Mouse (Mus musculus) layer of hippocampus, adult 11-12 months (tissue): ENCODE measurements around the gene Vps29.
"Not testable (repeated sequence)": the region's sequence is repeated elsewhere in the genome, so short reads cannot be mapped to it uniquely, and the experiment has no call there.

ENCODE experiments used
- DNase-seq: peaks from one replicate; pipeline ENCODE4 v3.0.0; 2022; ENCODE audit warnings: low spot score

The Vps29 gene

GRCm38 (mm10) chr5:122353807-122354491, at the start of gene Vps29, which contains the start of gene Rad9b:
Vps29 (plus strand) TSS chr5:122354369.
Rad9b (minus strand) TSS chr5:122354233.
- DNase-seq: peak; percentile 97

DNA sequence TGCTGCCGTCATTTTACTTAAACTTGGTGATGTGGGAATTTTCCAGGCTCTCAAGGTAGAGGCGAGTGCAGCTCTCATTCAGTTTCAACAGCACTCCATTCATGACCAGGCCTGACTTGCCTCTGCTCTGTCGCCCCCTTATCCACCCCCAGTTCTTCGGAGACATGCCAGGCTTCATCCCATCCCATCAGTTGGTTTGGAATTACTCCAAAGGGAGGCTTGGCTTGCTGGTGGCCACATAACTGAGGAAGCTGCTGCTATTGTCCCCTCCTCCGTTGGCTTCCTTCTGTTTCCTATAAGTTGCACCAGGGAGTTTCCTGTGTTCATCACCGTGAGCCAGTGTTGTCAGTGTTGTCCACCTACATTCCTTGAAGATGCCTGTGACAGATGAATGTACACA, 49.6 kb upstream of the Vps29 start:
- no peak for DNase-seq

DNA sequence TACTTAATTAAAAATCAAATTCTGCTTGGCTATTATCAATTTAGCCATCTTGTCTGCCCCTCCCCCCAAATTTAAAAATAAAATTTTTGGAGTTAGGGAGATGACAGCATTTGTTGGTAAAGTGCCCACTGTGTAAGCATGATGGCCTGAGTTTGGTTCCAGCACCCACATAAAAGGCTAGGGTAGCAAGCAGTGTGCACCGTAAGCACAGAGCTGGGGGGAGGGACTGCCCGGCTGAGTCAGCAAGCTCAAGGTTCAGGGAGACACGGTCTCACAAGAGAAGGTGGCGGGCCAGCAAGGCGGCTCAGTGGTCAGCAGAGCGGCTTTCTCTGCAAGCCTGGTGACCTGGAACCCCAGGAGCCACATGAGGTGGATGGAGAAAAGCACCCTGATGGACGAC, 48.7 kb upstream of the Vps29 start:
- DNase-seq: no peak

- no peak for DNase-seq
Measured at GRCm38 (mm10) chr5:122306536-122306935, 47.6 kb upstream of the Vps29 start.

GRCm38 (mm10) chr5:122310699-122311098, 43.5 kb upstream of the Vps29 start:
- DNase-seq: no peak

DNA sequence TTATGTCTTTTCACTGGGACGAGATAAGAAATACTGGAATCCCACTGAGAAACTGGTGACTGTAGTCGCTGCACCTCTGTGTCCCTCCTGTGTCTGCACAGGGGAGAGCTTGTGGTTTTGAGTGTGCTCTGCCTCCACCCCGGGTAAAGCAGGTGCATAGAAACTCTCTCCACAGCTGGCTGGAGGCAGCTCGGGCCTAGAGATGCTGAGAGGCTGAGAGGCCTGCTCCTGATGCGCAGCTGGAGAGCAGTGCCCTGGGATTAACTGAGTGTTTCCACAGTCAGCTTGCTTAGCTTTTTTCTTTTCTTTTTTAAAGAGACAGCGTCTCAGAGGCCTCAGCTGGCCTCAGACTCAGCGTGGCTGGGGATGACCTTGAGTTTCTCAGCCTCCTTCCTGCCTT, 42.5 kb upstream of the Vps29 start:
- DNase-seq: no peak

GRCm38 (mm10) chr5:122312346-122312745, 41.8 kb upstream of the Vps29 start:
- DNase-seq: no peak

- DNase-seq: no peak
Measured at GRCm38 (mm10) chr5:122312942-122313684, 41.1 kb upstream of the Vps29 start.

DNA sequence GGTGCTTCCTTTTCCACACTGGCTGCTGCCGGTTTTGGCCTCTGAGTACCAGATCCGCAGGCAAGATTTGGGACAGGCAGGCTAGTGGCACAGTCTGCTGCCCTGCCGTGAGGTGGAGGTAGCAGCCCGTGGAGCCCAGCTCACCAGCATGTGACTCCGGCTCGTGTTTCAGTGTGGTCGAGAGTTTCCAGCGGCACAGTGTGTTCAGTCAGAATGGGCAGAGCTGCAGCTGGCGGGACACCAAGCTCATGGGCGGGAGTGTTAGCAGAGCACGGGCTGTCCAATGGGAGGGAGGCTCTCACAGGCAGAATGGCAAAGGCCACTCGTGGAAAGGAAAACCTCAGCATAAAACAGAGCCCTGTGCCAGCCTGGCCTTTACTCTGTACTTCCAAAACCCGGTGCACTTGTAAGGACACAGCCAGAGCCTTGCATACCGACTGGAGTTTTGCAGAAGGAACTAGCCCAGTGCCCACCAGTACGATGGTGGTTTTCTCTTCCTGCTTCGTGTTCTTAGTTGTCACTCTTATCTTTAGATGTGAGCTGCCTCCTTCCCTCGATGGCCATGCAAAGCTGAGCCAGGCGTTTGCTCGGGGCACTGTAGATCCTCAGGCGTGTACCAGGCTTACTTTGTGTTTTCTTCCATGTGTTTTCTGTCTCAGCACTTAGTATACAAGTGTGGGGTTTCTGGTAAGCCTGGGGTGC, 39.1 kb upstream of the Vps29 start:
- peak; percentile 93 for DNase-seq

DNA sequence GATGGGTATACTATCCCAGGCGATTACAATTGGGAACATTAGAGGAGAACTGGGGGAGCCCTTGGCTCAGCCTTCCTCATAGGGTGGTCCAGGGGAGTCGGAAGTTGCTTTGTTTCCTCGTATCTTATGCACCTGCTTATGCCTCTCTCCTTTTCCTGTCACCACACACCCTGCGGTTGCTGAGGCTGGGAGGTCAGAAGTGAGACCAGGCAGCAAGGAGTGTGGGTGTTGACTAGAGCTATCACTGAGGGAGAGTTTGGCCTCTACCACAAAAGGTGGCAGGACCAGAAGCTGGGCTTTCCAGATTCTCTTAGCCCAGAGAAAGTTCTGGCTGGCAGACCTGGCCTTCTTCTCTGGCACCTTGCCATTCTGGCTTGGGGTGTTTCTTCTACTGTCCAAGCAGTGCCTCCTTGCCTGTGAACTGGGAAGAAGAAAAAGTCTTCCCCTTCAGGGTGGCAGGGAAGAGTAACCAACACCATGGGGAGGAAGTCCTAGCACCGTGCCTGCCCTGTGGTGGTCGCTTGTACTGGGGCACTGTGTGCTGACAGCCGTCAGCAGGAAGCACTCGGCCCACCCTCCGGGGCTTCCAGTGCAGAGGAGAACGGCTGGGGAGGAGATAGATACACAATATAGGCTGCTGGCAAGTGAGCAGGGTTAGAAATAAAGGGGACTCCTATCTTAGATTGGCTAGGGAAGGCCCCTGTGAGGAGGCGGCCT, 36.7 kb upstream of the Vps29 start:
- DNase-seq: no peak

DNA sequence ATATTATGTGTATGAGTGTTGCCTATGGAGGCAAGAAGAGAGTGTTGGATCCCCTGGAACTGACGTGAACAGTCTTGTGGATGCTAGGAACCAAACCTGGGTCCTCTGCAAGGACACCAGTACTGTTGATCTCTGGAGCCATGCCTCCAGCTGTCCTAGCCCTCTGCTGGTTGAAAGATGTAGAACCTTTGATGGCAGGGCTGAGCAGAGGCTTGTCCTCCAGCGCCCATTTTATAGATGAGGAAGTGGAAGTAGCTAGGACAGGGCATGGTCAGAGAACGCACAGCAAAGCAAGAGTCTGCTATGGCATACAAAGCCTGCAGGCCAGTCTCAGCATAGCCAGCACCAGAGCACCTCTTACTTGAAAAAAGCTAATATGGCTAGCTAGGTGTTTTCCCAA, 36.1 kb upstream of the Vps29 start:
- no peak for DNase-seq

DNA sequence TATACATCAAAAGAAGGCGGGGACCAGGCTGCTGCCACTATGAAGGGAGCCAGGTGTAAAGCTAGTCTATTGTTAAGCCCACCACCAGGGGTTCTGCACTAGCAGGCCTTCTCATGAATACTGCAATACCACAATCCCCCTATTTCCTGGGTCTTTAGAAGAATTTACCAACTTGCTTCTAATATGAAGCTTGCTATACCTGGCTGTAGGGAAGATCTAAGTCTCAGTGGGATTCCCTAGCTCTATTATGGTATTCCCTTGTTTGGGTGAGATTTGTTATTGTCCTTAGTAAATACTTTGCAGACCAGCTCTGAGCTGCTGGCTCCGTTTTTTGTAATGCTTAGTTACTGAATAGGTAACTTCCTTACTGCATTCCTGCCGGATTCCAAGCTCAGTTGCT, 35.2 kb upstream of the Vps29 start:
- not testable (repeated sequence) for DNase-seq

GRCm38 (mm10) chr5:122319474-122320204, 34.5 kb upstream of the Vps29 start:
- no peak for DNase-seq

DNA sequence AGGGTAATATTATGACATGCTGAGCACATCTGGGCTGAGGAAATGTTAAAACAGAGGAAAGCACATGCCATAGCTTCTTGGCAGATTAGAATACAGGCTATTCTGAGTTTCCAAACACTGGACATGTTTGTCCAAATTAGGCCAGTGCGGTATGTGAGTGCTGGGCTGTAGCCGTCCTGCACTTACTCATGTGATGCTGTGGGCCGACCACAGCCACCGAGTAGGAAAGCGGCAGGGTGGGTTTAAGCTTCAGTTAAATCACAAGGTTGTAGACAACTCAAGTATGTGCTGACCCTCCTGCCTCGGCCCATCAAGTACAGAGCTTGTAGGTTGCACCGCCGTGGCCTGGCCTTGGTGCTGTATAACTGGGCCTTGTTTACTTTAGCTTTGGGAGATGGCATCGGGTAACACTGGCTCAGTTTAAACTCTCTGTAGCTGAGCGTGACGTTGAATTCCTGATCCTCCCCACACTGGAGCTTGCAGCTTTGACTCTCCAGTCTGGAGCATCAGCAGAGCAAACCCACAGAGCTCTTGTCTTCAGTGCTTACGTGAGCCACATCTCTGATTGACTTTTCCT, 33.9 kb upstream of the Vps29 start:
- DNase-seq: no peak

GRCm38 (mm10) chr5:122323523-122323922, 30.6 kb upstream of the Vps29 start:
- DNase-seq: no peak

DNA sequence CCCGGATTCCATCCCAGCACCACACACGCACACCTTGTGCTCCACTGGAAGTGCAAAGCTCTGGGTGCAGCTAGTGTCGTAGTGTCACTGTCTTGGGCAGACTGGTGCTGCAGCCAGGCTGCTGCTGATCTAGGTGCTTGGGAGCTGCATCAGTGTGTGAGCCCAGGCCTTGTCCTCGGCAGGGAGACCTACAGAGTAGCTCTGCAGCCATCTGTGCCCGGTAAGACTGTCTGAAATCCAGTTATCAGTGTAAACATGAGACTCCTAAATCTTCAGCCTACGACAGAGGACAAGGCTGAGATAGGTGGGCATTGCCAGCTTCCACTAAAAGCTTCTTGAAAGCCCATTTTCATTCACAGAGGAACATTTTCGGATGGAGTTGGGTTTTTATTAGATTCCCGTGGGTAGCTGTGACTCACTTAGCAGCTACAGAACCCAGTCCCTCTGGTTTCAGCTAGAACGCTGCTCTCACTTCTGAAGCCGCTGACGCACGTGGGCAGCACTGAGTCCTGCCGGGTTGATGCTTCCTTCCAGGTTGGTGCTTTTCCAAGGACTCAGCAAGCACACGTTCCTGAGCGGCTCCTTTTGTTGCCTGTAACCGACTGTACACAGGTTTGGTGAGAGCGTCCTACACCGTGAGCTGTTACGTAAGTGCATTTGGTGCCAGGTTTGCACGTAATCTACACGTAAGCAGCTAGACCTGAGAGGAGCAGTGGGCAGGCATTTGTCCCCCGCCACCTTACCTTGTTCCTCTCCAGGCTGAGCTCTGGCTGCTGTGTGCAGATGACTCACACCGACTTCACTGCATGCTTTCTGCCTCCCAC, 29.3 kb upstream of the Vps29 start:
- peak; percentile 80 for DNase-seq

GRCm38 (mm10) chr5:122325477-122325876, 28.7 kb upstream of the Vps29 start:
- DNase-seq: no peak

GRCm38 (mm10) chr5:122327283-122327682, 26.9 kb upstream of the Vps29 start:
- no peak for DNase-seq

GRCm38 (mm10) chr5:122330269-122330668, 23.9 kb upstream of the Vps29 start:
- DNase-seq: no peak

- no peak for DNase-seq
Measured at GRCm38 (mm10) chr5:122334682-122335081, 19.5 kb upstream of the Vps29 start.
